Mouse (Mus musculus) frontal cortex, postnatal 36 days (tissue): ENCODE measurements around the gene Ddx60.
A peak's percentile ranks its signal among the peaks of the same experiment; 100 is the strongest.
"Not testable (repeated sequence)": the region's sequence is repeated elsewhere in the genome, so short reads cannot be mapped to it uniquely, and the experiment has no call there.

ENCODE experiments used
- DNase-seq, 2 experiments: peaks; one replicate each; pipeline ENCODE4 v3.0.0; 2022; ENCODE audit warnings: low spot score in 2 of 2

The Ddx60 gene

DNA sequence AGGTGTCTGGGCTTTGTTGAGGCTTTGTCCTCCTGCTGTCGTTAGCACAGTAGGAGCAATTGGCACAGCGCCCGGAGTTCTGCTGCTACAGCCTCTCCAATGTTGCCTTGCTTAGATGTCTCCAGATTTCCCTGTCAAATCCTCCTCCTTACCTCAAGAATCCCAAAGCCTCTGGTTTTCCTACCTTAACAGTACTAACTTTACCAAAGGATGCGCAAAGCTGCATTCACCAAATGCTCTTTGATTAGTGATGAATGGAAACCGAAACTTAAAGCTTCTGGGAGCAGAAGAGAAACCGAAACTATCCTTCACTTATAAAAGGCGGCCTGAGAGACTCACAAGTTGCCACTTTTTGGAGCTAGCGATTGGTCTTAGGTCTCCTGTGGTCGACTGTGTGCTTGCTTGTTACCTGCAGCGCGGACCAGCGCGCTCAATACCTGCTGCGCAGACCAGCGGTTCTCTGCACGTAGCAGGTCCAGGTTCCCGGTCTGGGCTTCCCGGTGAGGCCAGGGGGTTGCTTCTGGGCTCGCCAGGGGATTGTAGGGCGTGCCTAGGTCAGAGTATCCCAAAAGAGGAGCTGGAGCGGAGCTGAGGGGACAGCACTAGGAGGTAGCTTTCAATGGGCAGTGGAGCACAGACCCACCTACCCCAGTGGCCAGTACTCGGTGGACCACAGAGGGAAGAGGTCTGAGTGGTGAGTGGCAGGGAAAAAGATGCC lies at the start of gene Ddx60:
Gene Ddx60, plus strand, starts transcription at position 311 of the 718 bp plus-strand sequence.
- peak; percentile 62 to 69 for DNase-seq

DNA sequence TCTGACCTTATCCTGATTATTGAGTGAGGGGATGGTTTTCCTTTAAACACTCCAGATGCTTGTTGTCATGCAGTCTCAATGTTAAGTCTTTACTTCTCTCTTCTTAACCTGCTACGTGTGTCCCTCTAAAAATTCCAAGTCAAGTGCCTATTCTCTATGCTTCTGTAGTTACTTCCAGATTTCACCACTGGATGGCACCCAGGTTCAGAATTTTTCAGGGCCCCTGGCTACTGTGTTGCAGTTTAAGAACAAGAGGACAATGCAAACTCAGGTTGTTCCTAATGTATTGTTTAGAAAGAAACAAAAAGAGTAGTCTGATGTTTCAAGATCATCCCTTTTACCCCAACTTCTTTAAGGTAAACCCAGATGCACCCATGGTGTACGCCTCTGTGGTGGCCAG lies 33.8 kb upstream of the Ddx60 start:
- DNase-seq: peak; percentile 57 to 79

- no peak for DNase-seq
Observed at GRCm38 (mm10) chr8:61896742-61897141, 31.1 kb upstream of the Ddx60 start.

- DNase-seq: no peak
Observed at GRCm38 (mm10) chr8:61897402-61897801, 30.5 kb upstream of the Ddx60 start.

GRCm38 (mm10) chr8:61901028-61901717 lies 26.7 kb upstream of the Ddx60 start:
- DNase-seq: no peak

DNA sequence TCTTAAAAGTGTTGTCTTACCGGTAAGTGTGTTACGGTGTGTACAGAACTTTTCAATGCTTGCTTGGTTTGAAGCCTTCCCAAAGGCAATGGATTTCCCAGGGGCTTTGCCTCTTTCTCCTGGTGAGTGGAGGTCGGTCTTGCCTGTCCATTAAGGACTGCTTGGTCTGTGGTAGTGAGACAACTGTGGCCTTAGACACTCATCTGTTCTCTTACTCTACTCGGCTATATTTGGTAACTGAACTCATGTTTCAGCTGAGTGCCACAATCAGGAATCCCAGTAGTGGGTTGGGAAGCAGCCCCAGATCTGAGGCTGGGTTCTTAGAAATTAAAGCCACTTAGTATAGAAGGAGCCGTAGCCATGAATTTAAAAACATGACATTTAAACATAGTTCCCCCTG lies 25.4 kb upstream of the Ddx60 start, which contains the start of gene Palld:
Gene Palld, minus strand, starts transcription at position 170 of the 400 bp plus-strand sequence.
- DNase-seq: no peak

GRCm38 (mm10) chr8:61908303-61909215 lies 19.3 kb upstream of the Ddx60 start:
- DNase-seq: peak; percentile 9 to 20

GRCm38 (mm10) chr8:61909313-61909712 lies 18.6 kb upstream of the Ddx60 start:
- DNase-seq: no peak

GRCm38 (mm10) chr8:61912817-61913216 lies 15.1 kb upstream of the Ddx60 start:
- DNase-seq: no peak

GRCm38 (mm10) chr8:61913957-61914356 lies 13.9 kb upstream of the Ddx60 start:
- no peak for DNase-seq

DNA sequence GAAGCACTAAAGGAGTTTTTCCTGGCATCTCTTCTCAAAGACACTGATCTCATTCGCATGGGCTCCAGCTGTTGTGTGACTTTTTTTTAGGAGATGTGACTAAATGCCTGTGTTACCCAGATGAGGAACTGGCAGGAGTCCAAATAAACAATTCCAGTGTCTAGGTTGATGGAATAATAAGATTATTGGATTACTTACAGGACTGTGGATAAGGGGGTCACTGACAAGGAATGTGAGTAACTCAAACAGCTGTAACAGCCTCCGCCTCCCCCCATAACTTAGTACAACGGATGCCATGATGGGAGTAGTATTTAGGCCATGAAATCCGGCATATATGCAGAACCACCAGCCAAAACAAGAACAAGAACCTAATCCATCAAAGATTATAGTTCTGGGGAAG lies 10.6 kb upstream of the Ddx60 start:
- no peak for DNase-seq

DNA sequence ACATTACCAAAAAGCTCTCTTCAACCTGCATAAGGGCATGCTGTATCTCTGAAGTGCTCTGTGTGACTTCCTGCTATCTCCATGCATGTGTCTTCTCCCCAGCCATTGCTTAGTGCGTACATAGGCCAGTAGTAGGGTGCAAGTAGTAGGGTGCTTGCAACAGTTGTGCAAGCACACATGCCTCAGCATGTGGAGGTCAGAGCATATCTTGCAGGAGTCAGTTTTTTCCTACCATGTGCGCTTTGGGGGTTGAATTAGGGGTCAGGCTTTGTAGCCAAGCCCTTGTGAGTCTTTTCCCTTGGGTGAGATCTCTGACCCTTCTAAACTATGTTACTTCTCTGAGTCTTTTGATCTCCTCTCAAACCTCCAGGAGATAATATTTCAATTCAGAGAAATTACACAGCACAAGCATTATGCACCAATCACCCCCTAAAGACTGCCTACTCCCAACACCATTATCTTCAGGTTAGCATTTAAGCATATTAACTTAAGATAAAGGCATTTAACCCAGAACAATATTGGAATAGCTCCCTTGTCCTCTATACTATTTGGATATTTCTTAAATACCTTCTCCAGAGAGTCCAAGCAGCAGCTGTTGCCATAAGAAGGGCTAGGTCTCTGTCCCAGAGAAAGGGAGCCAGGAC lies 8.6 kb upstream of the Ddx60 start:
- DNase-seq: no peak

DNA sequence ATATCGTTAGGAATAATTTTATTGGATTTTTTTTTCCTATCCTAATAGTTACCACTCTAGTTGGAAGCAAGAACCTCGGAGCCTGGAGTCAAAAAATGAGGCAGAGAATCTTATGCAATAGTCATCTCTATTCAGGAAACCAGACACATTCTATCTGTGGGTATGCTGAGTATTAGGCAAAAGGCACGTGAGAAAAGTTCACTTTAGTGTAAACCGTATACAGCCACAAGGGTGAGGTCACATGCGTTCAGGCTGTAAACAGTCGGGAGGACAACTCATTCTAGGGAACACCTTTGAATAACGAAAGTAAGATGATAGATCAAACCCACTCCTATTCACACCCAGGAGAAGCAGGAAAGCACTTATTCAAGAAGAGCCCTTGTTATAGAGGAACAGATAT lies 7.5 kb upstream of the Ddx60 start:
- no peak for DNase-seq

GRCm38 (mm10) chr8:61921454-61922054 lies 6.3 kb upstream of the Ddx60 start:
- DNase-seq: no peak

- DNase-seq: no peak
Observed at GRCm38 (mm10) chr8:61924518-61924917, 3.4 kb upstream of the Ddx60 start.

GRCm38 (mm10) chr8:61933243-61933642 lies 5.4 kb downstream of the Ddx60 start:
- DNase-seq: no peak

DNA sequence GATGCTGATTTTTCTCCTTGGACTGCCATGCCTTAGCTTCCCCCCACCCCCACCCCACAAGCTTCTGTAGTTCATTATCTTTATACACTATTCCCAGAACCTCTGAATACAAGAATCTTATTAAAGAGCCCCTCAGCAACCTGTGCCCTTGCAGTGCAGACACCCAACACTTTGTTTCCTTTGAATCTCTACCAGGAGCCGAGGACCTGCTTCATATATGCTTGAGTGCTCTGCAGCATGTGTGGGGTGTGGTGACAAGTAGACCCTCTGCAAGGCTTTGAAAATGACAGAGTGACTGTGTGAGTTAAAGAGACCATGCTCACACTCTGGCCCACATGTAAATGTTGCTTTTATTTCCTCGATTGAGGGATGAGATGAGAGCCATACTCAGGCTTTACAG lies 9.7 kb downstream of the Ddx60 start:
- DNase-seq: no peak

DNA sequence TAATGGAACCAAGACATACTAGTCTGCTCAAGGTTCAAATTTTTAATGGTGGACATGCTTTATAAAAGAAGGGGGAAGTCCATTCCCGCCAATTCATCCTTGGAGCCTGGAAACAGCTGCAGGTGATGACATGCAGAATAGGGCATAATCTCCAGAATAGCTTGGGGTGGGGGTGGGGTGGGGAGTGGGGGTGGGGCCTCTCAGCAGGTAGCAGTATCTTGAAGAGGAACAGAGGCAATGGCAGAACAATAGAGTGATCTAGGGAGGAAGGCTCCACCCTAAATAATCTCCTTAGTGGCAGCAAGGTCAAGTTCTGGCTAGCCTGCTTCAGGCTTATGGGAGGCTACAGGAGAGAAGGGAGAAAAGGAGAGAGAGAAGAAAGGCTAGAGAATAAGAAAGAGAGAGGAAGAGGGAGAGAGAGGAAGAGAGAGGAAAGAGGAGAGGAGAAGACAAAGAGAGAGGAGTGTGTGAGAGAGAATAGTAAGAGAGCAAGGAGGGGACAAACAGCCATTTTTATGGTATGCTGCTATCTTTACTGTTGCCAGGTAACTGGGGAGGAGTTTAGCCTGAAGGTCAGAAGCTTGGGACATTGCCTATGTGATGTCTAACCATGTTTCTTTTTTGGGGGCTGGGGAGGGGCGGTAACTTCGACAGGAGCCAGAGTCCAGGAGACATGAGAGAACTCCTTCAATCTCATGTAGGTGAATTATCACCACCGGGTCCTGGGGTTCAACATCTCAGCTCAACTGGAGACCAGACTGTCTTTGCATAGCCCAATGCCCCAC lies 36.9 kb downstream of the Ddx60 start:
- DNase-seq: not testable (repeated sequence)

- DNase-seq: no peak
Observed at GRCm38 (mm10) chr8:61969581-61969980, 41.7 kb downstream of the Ddx60 start.

- DNase-seq: no peak
Observed at GRCm38 (mm10) chr8:61984941-61985340, 57.1 kb downstream of the Ddx60 start.
